Mouse (Mus musculus): ENCODE data around the gene Nrl. TPM values are rescaled to one million over a fixed set of nuclear protein-coding genes. Genes with fewer than 3 reads are reported as not detected.

Gene Nrl
- polyA plus RNA-seq, 1 experiment from 2014 or later, result not detected

DNA sequence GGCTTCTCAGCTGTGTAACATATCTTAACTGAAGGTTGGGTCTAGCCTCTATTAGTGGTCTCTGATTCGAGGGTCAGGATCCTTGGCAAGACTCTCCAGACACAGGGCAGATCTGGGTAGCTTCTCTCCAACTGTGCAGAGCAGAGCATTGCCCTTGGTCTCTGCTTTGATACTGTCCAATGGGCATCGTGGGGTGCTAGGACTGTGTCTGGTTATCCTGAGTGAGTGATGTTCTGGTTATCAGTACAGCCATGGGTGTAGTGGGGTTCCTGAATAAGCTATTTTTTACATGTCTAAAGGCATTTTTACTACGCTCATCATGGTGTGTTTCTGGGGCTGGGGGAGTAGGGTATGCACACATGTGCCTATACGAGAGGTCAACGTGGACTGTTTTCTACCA lies 47.0 kb downstream of the Nrl start:
- WGBS, result 83% methylated on average over 5 of the region's 5 CpGs
- Histone ChIP-seq H3K4me1 (no peaks in the 10 kb centered on the region; the same call in 1 of the 2 replicates), H3K9me3 (no peaks in the 10 kb centered on the region), H3K9ac (no peak overlapping the region), H3K27me3 (replicated peaks) (no peaks in the 10 kb centered on the region), H3K4me2 (peak overlapping the region; percentile 69), H3K27ac (no peak overlapping the region), H3K36me3 (no peaks in the 10 kb centered on the region), H3K4me3 (replicated peaks) (no peak overlapping the region)
- no peak for ATAC-seq (ENCODE audit: insufficient read depth, low FRiP score, low read depth)

DNA sequence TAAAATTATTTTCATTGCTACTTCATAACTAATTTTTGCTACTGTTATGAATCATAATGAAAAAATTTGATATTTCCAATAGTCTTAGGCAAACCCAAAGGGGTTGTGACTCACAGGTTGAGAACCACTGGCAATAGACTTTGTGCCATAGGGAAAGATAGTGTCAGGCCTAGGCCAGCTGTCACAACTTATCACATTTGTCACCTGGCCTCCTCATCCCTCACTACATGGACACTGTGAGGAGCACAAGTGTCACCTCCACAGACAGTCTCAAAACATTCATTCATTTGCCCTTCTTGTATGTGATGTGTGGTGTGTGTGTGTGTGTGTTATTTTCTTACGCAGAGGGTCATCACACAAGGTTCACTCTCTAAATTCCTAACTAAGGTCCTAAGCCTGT lies 47.4 kb downstream of the Nrl start:
- no peak for ATAC-seq (ENCODE audit: insufficient read depth, low FRiP score, low read depth)
- Histone ChIP-seq H3K4me2 (no peak overlapping the region), H3K9ac (no peak overlapping the region), H3K27ac (no peak overlapping the region), H3K4me3 (replicated peaks) (no peak overlapping the region), H3K4me1 (no peaks in the 10 kb centered on the region; the same call in 1 of the 2 replicates), H3K36me3 (no peaks in the 10 kb centered on the region), H3K27me3 (replicated peaks) (no peaks in the 10 kb centered on the region), H3K9me3 (no peaks in the 10 kb centered on the region)
- 98% methylated on average over 1 of the region's 1 CpGs for WGBS

DNA sequence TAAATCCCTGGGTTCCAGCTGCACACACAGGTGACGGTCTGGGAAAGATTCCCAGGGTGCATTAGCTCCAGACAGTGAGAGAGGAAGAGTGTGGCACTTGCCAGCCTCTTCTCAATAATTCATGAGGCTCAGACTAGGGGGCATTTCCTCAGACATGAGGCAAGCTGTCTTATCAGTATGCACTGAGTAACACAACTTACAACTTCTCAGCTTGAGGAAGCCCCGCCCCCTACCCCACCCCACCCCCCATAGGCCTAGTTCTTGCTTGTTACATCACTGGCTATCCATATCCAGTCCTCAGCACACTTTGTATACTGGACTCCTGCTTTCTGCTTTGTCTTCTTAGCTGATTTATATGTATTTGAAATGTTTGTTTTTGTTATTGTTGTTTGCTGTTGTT lies 49.1 kb downstream of the Nrl start:
- no peak for ATAC-seq (ENCODE audit: insufficient read depth, low FRiP score, low read depth)
- Histone ChIP-seq H3K36me3 (no peaks in the 10 kb centered on the region), H3K27ac (no peak overlapping the region), H3K4me3 (replicated peaks) (no peak overlapping the region), H3K27me3 (replicated peaks) (no peaks in the 10 kb centered on the region), H3K9ac (no peak overlapping the region), H3K4me1 (peaks cover 3% of the 10 kb centered on the region; the same call in 1 of the 2 replicates), H3K4me2 (no peak overlapping the region), H3K9me3 (no peaks in the 10 kb centered on the region)
- WGBS, result 53% methylated on average over 2 of the region's 2 CpGs

GRCm38 (mm10) chr14:55470806-55471205 lies 54.0 kb downstream of the Nrl start:
- H3K4me3 ChIP-seq (replicated peaks), result no peak overlapping the region
- WGBS, result 4% methylated on average over 10 of the region's 10 CpGs
- ATAC-seq (ENCODE audit: insufficient read depth, low FRiP score, low read depth), result no peak
- H3K27ac ChIP-seq, result no peak overlapping the region
- H3K27me3 ChIP-seq (replicated peaks), result no peaks in the 10 kb centered on the region
- H3K9me3 ChIP-seq, result no peaks in the 10 kb centered on the region
- peak overlapping the region; percentile 37 for H3K4me2 ChIP-seq
- no peaks in the 10 kb centered on the region for H3K36me3 ChIP-seq
- H3K4me1 ChIP-seq, result peaks cover 7% of the 10 kb centered on the region; the same call in 1 of the 2 replicates
- H3K9ac ChIP-seq, result no peak overlapping the region

DNA sequence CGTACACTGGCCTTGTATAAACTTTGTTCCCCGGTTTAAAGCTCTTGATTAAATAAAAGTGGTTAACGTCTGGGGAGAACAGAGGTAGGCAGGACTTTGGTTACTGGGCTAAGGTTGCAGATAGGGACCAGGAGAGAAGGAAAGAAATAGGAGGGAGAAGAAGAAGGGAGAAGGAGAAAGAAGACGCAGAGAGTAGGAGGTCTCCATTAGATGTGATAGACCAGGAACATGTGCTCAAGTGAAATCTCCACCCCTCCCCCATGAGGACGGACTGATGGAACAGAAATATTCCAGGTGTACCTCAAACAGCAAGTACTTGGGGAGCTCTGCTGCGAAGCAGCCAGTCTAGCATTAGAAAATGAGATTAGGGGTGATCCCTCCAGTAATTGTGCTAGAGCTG lies 55.0 kb downstream of the Nrl start:
- Histone ChIP-seq H3K4me1 (peaks cover 7% of the 10 kb centered on the region; the same call in 1 of the 2 replicates), H3K27me3 (replicated peaks) (no peaks in the 10 kb centered on the region), H3K27ac (no peak overlapping the region), H3K9me3 (no peaks in the 10 kb centered on the region), H3K36me3 (no peaks in the 10 kb centered on the region), H3K4me3 (replicated peaks) (no peak overlapping the region), H3K4me2 (no peak overlapping the region), H3K9ac (no peak overlapping the region)
- 60% methylated on average over 6 of the region's 6 CpGs for WGBS
- ATAC-seq (ENCODE audit: insufficient read depth, low FRiP score, low read depth), result no peak

- WGBS, result 72% methylated on average over 2 of the region's 2 CpGs
- H3K27me3 ChIP-seq (replicated peaks), result no peaks in the 10 kb centered on the region
- H3K36me3 ChIP-seq, result no peaks in the 10 kb centered on the region
- H3K9ac ChIP-seq, result no peak overlapping the region
- no peak overlapping the region for H3K27ac ChIP-seq
- no peak overlapping the region for H3K4me2 ChIP-seq
- peaks cover 7% of the 10 kb centered on the region; the same call in 1 of the 2 replicates for H3K4me1 ChIP-seq
- H3K9me3 ChIP-seq, result no peaks in the 10 kb centered on the region
- ATAC-seq (ENCODE audit: insufficient read depth, low FRiP score, low read depth), result peak; percentile 56; the same call in 1 of the 2 replicates
- no peak overlapping the region for H3K4me3 ChIP-seq (replicated peaks)
Measured at GRCm38 (mm10) chr14:55469041-55469440, 55.7 kb downstream of the Nrl start.

Other genes starting within 250 kb of the Nrl start
- gene Dhrs4, start 46.2 kb downstream of the Nrl start, polyA plus RNA-seq (2015; fragmentation: Nextera tagmentation; extraction: Ambion mirVana), result 121 TPM in 2 replicates
- 2.1 and 2.2 TPM in 2 replicates for gene Carmil3, start 34.3 kb downstream of the Nrl start, polyA plus RNA-seq (2015; fragmentation: Nextera tagmentation; extraction: Ambion mirVana)
- 0.23 and 0.42 TPM in 2 replicates for gene Cpne6, start 14.5 kb downstream of the Nrl start, polyA plus RNA-seq (2015; fragmentation: Nextera tagmentation; extraction: Ambion mirVana)
- gene Pck2, start 15.3 kb upstream of the Nrl start, polyA plus RNA-seq (2015; fragmentation: Nextera tagmentation; extraction: Ambion mirVana), result 48.5 and 52.8 TPM in 2 replicates
- 63.6 and 75.7 TPM in 2 replicates for gene Dcaf11, start 35.0 kb upstream of the Nrl start, polyA plus RNA-seq (2015; fragmentation: Nextera tagmentation; extraction: Ambion mirVana)
- 1.2 and 1.4 TPM in 2 replicates for gene A730061H03Rik, start 35.4 kb upstream of the Nrl start, polyA plus RNA-seq (2015; fragmentation: Nextera tagmentation; extraction: Ambion mirVana)
- gene Fitm1, start 50.6 kb upstream of the Nrl start, polyA plus RNA-seq (2015; fragmentation: Nextera tagmentation; extraction: Ambion mirVana), result 0.50 and 1.2 TPM in 2 replicates
- 159 and 176 TPM in 2 replicates for gene Psme1, start 53.1 kb upstream of the Nrl start, polyA plus RNA-seq (2015; fragmentation: Nextera tagmentation; extraction: Ambion mirVana)
- 9.4 and 11.2 TPM in 2 replicates for gene Emc9, start 60.3 kb upstream of the Nrl start, polyA plus RNA-seq (2015; fragmentation: Nextera tagmentation; extraction: Ambion mirVana)
- gene Psme2, start 66.1 kb upstream of the Nrl start, polyA plus RNA-seq (2015; fragmentation: Nextera tagmentation; extraction: Ambion mirVana), result 265 and 289 TPM in 2 replicates
- 16.7 and 18.4 TPM in 2 replicates for gene Rnf31, start 66.7 kb upstream of the Nrl start, polyA plus RNA-seq (2015; fragmentation: Nextera tagmentation; extraction: Ambion mirVana)
- gene Irf9, start 78.6 kb upstream of the Nrl start, polyA plus RNA-seq (2015; fragmentation: Nextera tagmentation; extraction: Ambion mirVana), result 11.6 and 12.1 TPM in 2 replicates
- gene Rec8, start 93.1 kb upstream of the Nrl start, polyA plus RNA-seq (2015; fragmentation: Nextera tagmentation; extraction: Ambion mirVana), result 9.2 and 10.7 TPM in 2 replicates
- gene Ipo4, start 111.0 kb upstream of the Nrl start, polyA plus RNA-seq (2015; fragmentation: Nextera tagmentation; extraction: Ambion mirVana), result 81.1 and 82.4 TPM in 2 replicates
- 1.3 and 1.7 TPM in 2 replicates for gene Gm49378, start 112.9 kb upstream of the Nrl start, polyA plus RNA-seq (2015; fragmentation: Nextera tagmentation; extraction: Ambion mirVana)
- gene Tm9sf1, start 118.8 kb upstream of the Nrl start, polyA plus RNA-seq (2015; fragmentation: Nextera tagmentation; extraction: Ambion mirVana), result 123 and 124 TPM in 2 replicates
- gene Tssk4, start 125.2 kb upstream of the Nrl start, polyA plus RNA-seq (2015; fragmentation: Nextera tagmentation; extraction: Ambion mirVana), result 0.40 and 0.59 TPM in 2 replicates
- gene Mdp1, start 135.5 kb upstream of the Nrl start, polyA plus RNA-seq (2015; fragmentation: Nextera tagmentation; extraction: Ambion mirVana), result 51.3 and 54.3 TPM in 2 replicates
- 53.5 and 54.6 TPM in 2 replicates for gene Gmpr2, start 147.0 kb upstream of the Nrl start, polyA plus RNA-seq (2015; fragmentation: Nextera tagmentation; extraction: Ambion mirVana)
- 495 and 515 TPM in 2 replicates for gene Nedd8, start 147.1 kb upstream of the Nrl start, polyA plus RNA-seq (2015; fragmentation: Nextera tagmentation; extraction: Ambion mirVana)
- gene Tinf2, start 156.8 kb upstream of the Nrl start, polyA plus RNA-seq (2015; fragmentation: Nextera tagmentation; extraction: Ambion mirVana), result 33.9 and 40.4 TPM in 2 replicates
- 17.9 and 30.5 TPM in 2 replicates for gene Tgm1, start 188.9 kb upstream of the Nrl start, polyA plus RNA-seq (2015; fragmentation: Nextera tagmentation; extraction: Ambion mirVana)
- 30.0 and 35.8 TPM in 2 replicates for gene Rabggta, start 197.3 kb upstream of the Nrl start, polyA plus RNA-seq (2015; fragmentation: Nextera tagmentation; extraction: Ambion mirVana)
- 92.9 and 96.4 TPM in 2 replicates for gene Dhrs1, start 220.7 kb upstream of the Nrl start, polyA plus RNA-seq (2015; fragmentation: Nextera tagmentation; extraction: Ambion mirVana)
- 34.3 and 36.7 TPM in 2 replicates for gene Nop9, start 220.7 kb upstream of the Nrl start, polyA plus RNA-seq (2015; fragmentation: Nextera tagmentation; extraction: Ambion mirVana)
- 11.8 and 12.9 TPM in 2 replicates for gene Cideb, start 233.5 kb upstream of the Nrl start, polyA plus RNA-seq (2015; fragmentation: Nextera tagmentation; extraction: Ambion mirVana)
- 0.85 and 0.96 TPM in 2 replicates for gene Ltb4r2, start 236.4 kb upstream of the Nrl start, polyA plus RNA-seq (2015; fragmentation: Nextera tagmentation; extraction: Ambion mirVana)
- 3.8 and 4.7 TPM in 2 replicates for gene Ltb4r1, start 241.0 kb upstream of the Nrl start, polyA plus RNA-seq (2015; fragmentation: Nextera tagmentation; extraction: Ambion mirVana)

Measured in stomach, embryonic 15.5 days (tissue).